Mouse (Mus musculus) MEL (cell line): ENCODE results near the gene Vps50. TPM values are rescaled to one million over a fixed set of nuclear protein-coding genes. Genes with fewer than 3 reads are reported as not detected.

Source experiments
- DNase-seq: peaks from one replicate; pipeline ENCODE4 v3.0.0; 2011; ENCODE audit warnings: low read depth, low spot score
- H3K27ac ChIP-seq: 2 replicates; pipeline ENCODE4 v1.5.1; 2012; ENCODE audit warnings: low read depth, mild to moderate bottlenecking, control low read depth, low read length, moderate library complexity; ENCODE audit not compliant: control insufficient read depth
- H3K27me3 ChIP-seq, 2 experiments: fragments of 150-350 bp in 1 of 2; sonication (generic) in 1 of 2; 2 replicates each; pipeline ENCODE4 v1.6.1; 2012; ENCODE audit warnings: low read length in 2 of 2, mild to moderate bottlenecking in 2 of 2, improper control_type of control experiment in 1 of 2, moderate library complexity in 1 of 2; ENCODE audit not compliant: insufficient read depth in 2 of 2, control insufficient read depth in 1 of 2
- H3K36me3 ChIP-seq, 2 experiments: 2 replicates each; pipeline ENCODE4 v1.6.1; 2012 to 2014; ENCODE audit warnings: low read length in 2 of 2, improper control_type of control experiment in 1 of 2, inconsistent platforms in 1 of 2, mild to moderate bottlenecking in 1 of 2; ENCODE audit not compliant: insufficient read depth in 2 of 2, control insufficient read depth in 1 of 2
- H3K4me1 ChIP-seq, 2 experiments: fragments of 150-350 bp in 1 of 2; sonication (generic) in 1 of 2; 2 replicates each; pipeline ENCODE4 v1.6.1; 2012; ENCODE audit warnings: low read length in 2 of 2, improper control_type of control experiment in 1 of 2, mild to moderate bottlenecking in 1 of 2; ENCODE audit not compliant: insufficient read depth in 2 of 2, control insufficient read depth in 1 of 2
- H3K4me3 ChIP-seq, 2 experiments: fragments of 150-350 bp in 1 of 2; sonication (generic) in 1 of 2; 2 replicates each; pipeline ENCODE4 v1.5.1; 2012; ENCODE audit warnings: low read depth in 2 of 2, low read length in 2 of 2, mild to moderate bottlenecking in 2 of 2, moderate library complexity in 2 of 2, control low read depth in 1 of 2, improper control_type of control experiment in 1 of 2; ENCODE audit not compliant: control insufficient read depth in 1 of 2, insufficient read depth in 1 of 2
- H3K79me2 ChIP-seq: 2 replicates; pipeline ENCODE4 v1.6.1; 2012; ENCODE audit warnings: mild to moderate bottlenecking, low read length, moderate library complexity; ENCODE audit not compliant: control insufficient read depth, poor library complexity, insufficient read depth
- H3K9ac ChIP-seq: 2 replicates; pipeline ENCODE4 v1.6.1; 2012; ENCODE audit warnings: low read depth, mild to moderate bottlenecking, control low read depth, low read length, moderate library complexity; ENCODE audit not compliant: control insufficient read depth, poor library complexity, severe bottlenecking
- H3K9me3 ChIP-seq: fragments of 150-350 bp; sonication (generic); replicated peaks from 2 replicates; pipeline ENCODE4 v1.6.1; 2012; ENCODE audit warnings: mild to moderate bottlenecking, low read length, improper control_type of control experiment, moderate library complexity; ENCODE audit not compliant: insufficient read depth
- BHLHE40 ChIP-seq: IDR thresholded peaks from 2 replicates; pipeline ENCODE4 v1.6.1; 2012; ENCODE audit warnings: low read depth, mild to moderate bottlenecking, inconsistent platforms, low read length, improper control_type of control experiment, borderline replicate concordance
- CHD2 ChIP-seq: IDR thresholded peaks from 2 replicates; pipeline ENCODE4 v1.6.1; 2011; ENCODE audit warnings: low read length, improper control_type of control experiment
- CTCF ChIP-seq, 3 experiments: IDR thresholded peaks in 2 of 3; conservative IDR thresholded peaks in 1 of 3; 2 replicates each; pipeline ENCODE4 v1.5.1; 2011 to 2012; ENCODE audit warnings: low read length in 3 of 3, low read depth in 2 of 3, mild to moderate bottlenecking in 2 of 3, improper control_type of control experiment in 1 of 3, inconsistent platforms in 1 of 3, mixed read lengths in 1 of 3, moderate library complexity in 1 of 3; ENCODE audit not compliant: control insufficient read depth in 1 of 3, insufficient read depth in 1 of 3, poor library complexity in 1 of 3, severe bottlenecking in 1 of 3
- E2F4 ChIP-seq: IDR thresholded peaks from 2 replicates; pipeline ENCODE4 v1.6.1; 2011; ENCODE audit warnings: low read depth, low read length, improper control_type of control experiment, borderline replicate concordance
- ETS1 ChIP-seq: IDR thresholded peaks from 2 replicates; pipeline ENCODE4 v1.6.1; 2012; ENCODE audit warnings: low read depth, mild to moderate bottlenecking, inconsistent platforms, low read length, improper control_type of control experiment, moderate library complexity
- HCFC1 ChIP-seq: IDR thresholded peaks from 2 replicates; pipeline ENCODE4 v1.6.1; 2012; ENCODE audit warnings: low read depth, mild to moderate bottlenecking, inconsistent platforms, low read length, improper control_type of control experiment, moderate library complexity
- JUND ChIP-seq: IDR thresholded peaks from 2 replicates; pipeline ENCODE4 v1.6.1; 2011; ENCODE audit warnings: low read depth, mild to moderate bottlenecking, improper control_type of control experiment, low read length
- MXI1 ChIP-seq: IDR thresholded peaks from 2 replicates; pipeline ENCODE4 v1.6.1; 2011; ENCODE audit warnings: mild to moderate bottlenecking, low read depth, low read length, improper control_type of control experiment
- MYB ChIP-seq: IDR thresholded peaks from 2 replicates; pipeline ENCODE4 v1.6.1; 2011; ENCODE audit warnings: mild to moderate bottlenecking, low read depth, low read length, improper control_type of control experiment
- MYC ChIP-seq: IDR thresholded peaks from 2 replicates; pipeline ENCODE4 v1.6.1; 2011; ENCODE audit warnings: low read depth, mild to moderate bottlenecking, low read length, improper control_type of control experiment, moderate library complexity
- NELFE ChIP-seq: IDR thresholded peaks from 2 replicates; pipeline ENCODE4 v1.6.1; 2011; ENCODE audit warnings: low read depth, low read length, improper control_type of control experiment
- NRF1 ChIP-seq: IDR thresholded peaks from 2 replicates; pipeline ENCODE4 v1.6.1; 2014; ENCODE audit warnings: low read depth, mild to moderate bottlenecking, inconsistent platforms, low read length, improper control_type of control experiment, moderate library complexity; ENCODE audit not compliant: poor library complexity, insufficient read depth, severe bottlenecking
- POLR2AphosphoS5 ChIP-seq: IDR thresholded peaks from 2 replicates; pipeline ENCODE4 v1.6.1; 2012; ENCODE audit warnings: low read depth, borderline replicate concordance, mild to moderate bottlenecking, inconsistent platforms, low read length, moderate library complexity, mixed read lengths
- RAD21 ChIP-seq: IDR thresholded peaks from 2 replicates; pipeline ENCODE4 v1.6.1; 2011; ENCODE audit warnings: mild to moderate bottlenecking, low read depth, low read length, improper control_type of control experiment
- TAL1 ChIP-seq: IDR thresholded peaks from 2 replicates; pipeline ENCODE4 v1.6.1; 2012; ENCODE audit warnings: mild to moderate bottlenecking, inconsistent platforms, low read length, moderate library complexity, mixed read lengths
- TBP ChIP-seq: IDR thresholded peaks from 2 replicates; pipeline ENCODE4 v1.8.0; 2011; ENCODE audit warnings: low read depth, low read length, improper control_type of control experiment
- TCF12 ChIP-seq: IDR thresholded peaks from 2 replicates; pipeline ENCODE4 v1.6.1; 2014; ENCODE audit warnings: low read depth, mild to moderate bottlenecking, inconsistent platforms, low read length, improper control_type of control experiment, moderate library complexity
- USF1 ChIP-seq: IDR thresholded peaks from 2 replicates; pipeline ENCODE4 v1.6.1; 2014; ENCODE audit warnings: low read depth, mild to moderate bottlenecking, inconsistent platforms, low read length, improper control_type of control experiment, moderate library complexity
- USF2 ChIP-seq, 2 experiments: IDR thresholded peaks; 2 replicates each; pipeline ENCODE4 v1.6.1; 2011 to 2012; ENCODE audit warnings: improper control_type of control experiment in 2 of 2, low read length in 2 of 2, borderline replicate concordance in 1 of 2, inconsistent platforms in 1 of 2, low read depth in 1 of 2, mild to moderate bottlenecking in 1 of 2; ENCODE audit not compliant: insufficient read depth in 1 of 2
- ZC3H11A ChIP-seq: IDR thresholded peaks from 2 replicates; pipeline ENCODE4 v1.6.1; 2012; ENCODE audit warnings: low read depth, mild to moderate bottlenecking, inconsistent platforms, low read length, improper control_type of control experiment
- ZKSCAN1 ChIP-seq: IDR thresholded peaks from 2 replicates; pipeline ENCODE4 v1.6.1; 2012; ENCODE audit warnings: low read depth, mild to moderate bottlenecking, inconsistent platforms, low read length, improper control_type of control experiment, moderate library complexity
- ZMIZ1 ChIP-seq: IDR thresholded peaks from 2 replicates; pipeline ENCODE4 v1.6.1; 2012; ENCODE audit warnings: low read depth, mild to moderate bottlenecking, inconsistent platforms, low read length, improper control_type of control experiment, moderate library complexity
- ZNF384 ChIP-seq: IDR thresholded peaks from 2 replicates; pipeline ENCODE4 v1.6.1; 2012; ENCODE audit warnings: low read depth, mild to moderate bottlenecking, inconsistent platforms, low read length, improper control_type of control experiment
- polyA plus RNA-seq, 2 experiments: library from polyadenylated mRNA; stranded (reverse) in 1 of 2; unstranded in 1 of 2; fragments of >175 nt in 1 of 2; fragments of >200 nt in 1 of 2; gene quantifications; 2 replicates each; pipeline versions ENCODE4 v1.2.1 to v1.2.4; 2012; ENCODE audit warnings: low replicate concordance in 2 of 2, low read depth in 1 of 2; ENCODE audit not compliant: insufficient read length in 2 of 2, insufficient read depth in 1 of 2, missing spikeins in 1 of 2
- total RNA-seq: library from RNA; depleted of rRNA; stranded (reverse); fragments of 300-350 nt; gene quantifications from 2 replicates; pipeline ENCODE4 v1.2.3, GENCODE M21; 2012

The Vps50 gene
- total and polyA plus RNA-seq, 3 experiments: 13.5 to 20.2 TPM; not detected in 1

- TF ChIP-seq BHLHE40 (no peak), ZNF384 (no peak), POLR2AphosphoS5 (no peak)
- Histone ChIP-seq H3K4me1 (no peaks in the 10 kb centered on the region), H3K27ac (no peak overlapping the region), H3K79me2 (no peaks in the 10 kb centered on the region), H3K4me3 (no peak overlapping the region), H3K36me3 (no peaks in the 10 kb centered on the region; a peak in 1 of 4 replicates), H3K9me3 (no peaks in the 10 kb centered on the region), H3K9ac (no peak overlapping the region), H3K27me3 (no peaks in the 10 kb centered on the region)
- DNase-seq: no peak
Measured at GRCm38 (mm10) chr6:3528198-3528597, 30.0 kb downstream of the Vps50 start.

- DNase-seq: no peak
- no peaks in the 10 kb centered on the region for H3K36me3 ChIP-seq
- TF ChIP-seq TCF12 (no peak), TAL1 (no peak), USF1 (no peak)
- no peaks in the 10 kb centered on the region for H3K27me3 ChIP-seq
- H3K27ac ChIP-seq: no peak overlapping the region
- no peaks in the 10 kb centered on the region for H3K4me1 ChIP-seq
- H3K9ac ChIP-seq: no peak overlapping the region
- no peaks in the 10 kb centered on the region for H3K9me3 ChIP-seq
- H3K4me3 ChIP-seq: no peak overlapping the region
- H3K79me2 ChIP-seq: no peaks in the 10 kb centered on the region
Measured at GRCm38 (mm10) chr6:3531445-3531844, 33.3 kb downstream of the Vps50 start.

GRCm38 (mm10) chr6:3536048-3536447 is 37.9 kb downstream of the Vps50 start:
- H3K9ac ChIP-seq: no peak overlapping the region
- DNase-seq: peak; percentile 37
- TF ChIP-seq MYC (no peak), NELFE (no peak), HCFC1 (no peak), CTCF (IDR thresholded peaks at IDR 0.05 in 2 of 3, conservative IDR thresholded peaks at IDR 0.05 in 1 of 3; ENCODE audit: control insufficient read depth in 1 of 3, insufficient read depth in 1 of 3, low read depth in 2 of 3, low read length in 3 of 3, poor library complexity in 1 of 3, severe bottlenecking in 1 of 3) (no peak), NRF1 (no peak), CHD2 (no peak), ZKSCAN1 (no peak), TCF12 (no peak), RAD21 (no peak), MYB (no peak), MXI1 (no peak), JUND (no peak), ZMIZ1 (no peak), E2F4 (no peak), TBP (no peak), ZC3H11A (no peak), USF2 (IDR thresholded peaks at IDR 0.05; ENCODE audit: borderline replicate concordance in 1 of 2, insufficient read depth in 1 of 2, low read depth in 1 of 2, low read length in 2 of 2) (no peak), ETS1 (no peak), BHLHE40 (no peak)
- H3K4me1 ChIP-seq: no peaks in the 10 kb centered on the region
- no peaks in the 10 kb centered on the region for H3K79me2 ChIP-seq
- no peak overlapping the region for H3K4me3 ChIP-seq
- no peak overlapping the region for H3K27ac ChIP-seq
- H3K27me3 ChIP-seq: no peaks in the 10 kb centered on the region
- H3K9me3 ChIP-seq: no peaks in the 10 kb centered on the region
- H3K36me3 ChIP-seq: no peaks in the 10 kb centered on the region
